Mouse (Mus musculus) heart, postnatal 0 days (tissue): Measurements from ENCODE around the gene E130208F15Rik. TPM values are rescaled to one million over a fixed set of nuclear protein-coding genes. Genes with fewer than 3 reads are reported as not detected.

Source experiments
- ATAC-seq: fragments of 200-750 bp; cut with Nextera tagmentation; 2 replicates; pipeline ENCODE4 v1.8.0; 2017; ENCODE audit warnings: low read depth, moderate number of reproducible peaks, moderate library complexity; ENCODE audit not compliant: insufficient read depth
- DNase-seq: peaks from one replicate; pipeline ENCODE4 v3.0.0-alpha.2; 2016; ENCODE audit warnings: low spot score
- H3K27ac ChIP-seq: fragments of 300-500 bp; sonication (generic); 2 replicates; pipeline ENCODE4 v1.5.1; 2014; ENCODE audit warnings: low read depth, mild to moderate bottlenecking
- H3K27me3 ChIP-seq: fragments of 300-500 bp; sonication (generic); 2 replicates; pipeline ENCODE4 v1.6.1; 2014; ENCODE audit warnings: low read length, mixed read lengths; ENCODE audit not compliant: control insufficient read depth, insufficient read depth
- H3K36me3 ChIP-seq: fragments of 300-500 bp; sonication (generic); replicated peaks from 2 replicates; pipeline ENCODE4 v1.6.1; 2014; ENCODE audit warnings: low read length, mixed read lengths; ENCODE audit not compliant: control insufficient read depth, insufficient read depth
- H3K4me1 ChIP-seq: fragments of 300-500 bp; sonication (generic); 2 replicates; pipeline ENCODE4 v1.6.1; 2014; ENCODE audit warnings: antibody characterized with exemption; ENCODE audit not compliant: control insufficient read depth, insufficient read depth
- H3K4me2 ChIP-seq: fragments of 300-500 bp; sonication (generic); 2 replicates; pipeline ENCODE4 v1.6.1; 2014; ENCODE audit warnings: low read depth, mild to moderate bottlenecking, low read length, moderate library complexity
- H3K4me3 ChIP-seq: fragments of 300-500 bp; sonication (generic); 2 replicates; pipeline ENCODE4 v1.5.1; 2014; ENCODE audit warnings: low read depth, low read length
- H3K9ac ChIP-seq: fragments of 300-500 bp; sonication (generic); replicated peaks from 2 replicates; pipeline ENCODE4 v1.6.1; 2014; ENCODE audit warnings: low read depth, low read length, mixed read lengths
- H3K9me3 ChIP-seq: fragments of 300-500 bp; sonication (generic); replicated peaks from 2 replicates; pipeline ENCODE4 v1.6.1; 2016; ENCODE audit warnings: low read length; ENCODE audit not compliant: control insufficient read depth
- CTCF ChIP-seq: IDR thresholded peaks from 2 replicates; pipeline ENCODE4 v1.5.1; 2016; ENCODE audit warnings: antibody characterized with exemption, control low read depth, low read depth
- EP300 ChIP-seq: IDR thresholded peaks from 2 replicates; pipeline ENCODE4 v1.6.1; 2016; ENCODE audit warnings: antibody characterized with exemption, low read depth
- WGBS: fragments of 180-500 bp; shearing (Covaris S2); extraction: QIAGEN DNeasy Blood & Tissue Kit; methylation state at CpG from one replicate; pipeline ENCODE4 v1.1.7; 2014; 5-methylcytosine and 5-hydroxymethylcytosine counted together
- polyA plus RNA-seq: library from polyadenylated mRNA; unstranded; fragments of >200 nt; fragmentation: Nextera tagmentation; extraction: Ambion mirVana; gene quantifications from 2 replicates; pipeline ENCODE4 v1.2.1, GENCODE M21; 2015
- total RNA-seq: library from RNA; depleted of rRNA; stranded (reverse); fragments of >200 nt; gene quantifications from 2 replicates; pipeline ENCODE4 v1.2.3, GENCODE M21; 2014; ENCODE audit warnings: low replicate concordance

The E130208F15Rik gene
- total and polyA plus RNA-seq, 2 experiments from 2014 or later: 0.46 to 2.6 TPM

GRCm38 (mm10) chr7:30323795-30324194 lies 2.3 kb downstream of the E130208F15Rik start, which contains the start of gene Sdhaf1:
Sdhaf1 (minus strand) TSS chr7:30323895.
- H3K36me3 ChIP-seq: no peaks in the 10 kb centered on the region
- peak within 1 kb of the TSS; percentile 80 for H3K4me3 ChIP-seq
- H3K9ac ChIP-seq: peak within 1 kb of the TSS; percentile 37; the same call in 1 of the 2 replicates
- WGBS: 64% methylated on average over 3 of the region's 3 CpGs
- peaks cover 11% of the 10 kb centered on the region for H3K4me1 ChIP-seq
- no peaks in the 10 kb centered on the region for H3K9me3 ChIP-seq
- H3K27me3 ChIP-seq: no peaks in the 10 kb centered on the region
- no peak for ATAC-seq
- peak within 1 kb of the TSS; percentile 84 for H3K4me2 ChIP-seq
- DNase-seq: no peak
- peak within 1 kb of the TSS; percentile 91 for H3K27ac ChIP-seq
- TF ChIP-seq EP300 (no peak), CTCF (no peak)

- no peak overlapping the region for H3K9ac ChIP-seq
- ATAC-seq: no peak
- H3K27ac ChIP-seq: no peak overlapping the region
- WGBS: 68% methylated on average over 5 of the region's 5 CpGs
- DNase-seq: no peak
- TF ChIP-seq CTCF (no peak), EP300 (no peak)
- no peak overlapping the region for H3K4me2 ChIP-seq
- peaks cover 11% of the 10 kb centered on the region for H3K4me1 ChIP-seq
- no peaks in the 10 kb centered on the region for H3K9me3 ChIP-seq
- H3K36me3 ChIP-seq: no peaks in the 10 kb centered on the region
- H3K4me3 ChIP-seq: no peak overlapping the region
- no peaks in the 10 kb centered on the region for H3K27me3 ChIP-seq
These were observed 2.9 kb downstream of the E130208F15Rik start for GRCm38 (mm10) chr7:30324300-30324944.

- H3K4me3 ChIP-seq: no peak overlapping the region
- H3K36me3 ChIP-seq: no peaks in the 10 kb centered on the region
- H3K9ac ChIP-seq: no peak overlapping the region
- peaks cover 11% of the 10 kb centered on the region for H3K4me1 ChIP-seq
- TF ChIP-seq CTCF: peak; percentile 41
- no peak for TF ChIP-seq EP300
- ATAC-seq (no peak), DNase-seq (no peak)
- no peaks in the 10 kb centered on the region for H3K27me3 ChIP-seq
- H3K27ac ChIP-seq: no peak overlapping the region
- no peak overlapping the region for H3K4me2 ChIP-seq
- 52% methylated on average over 2 of the region's 2 CpGs for WGBS
- no peaks in the 10 kb centered on the region for H3K9me3 ChIP-seq
These were observed 3.8 kb downstream of the E130208F15Rik start for GRCm38 (mm10) chr7:30325364-30325763.

- Histone ChIP-seq H3K9ac (no peak overlapping the region), H3K4me3 (no peak overlapping the region), H3K9me3 (no peaks in the 10 kb centered on the region), H3K27me3 (no peaks in the 10 kb centered on the region), H3K4me1 (peaks cover 8% of the 10 kb centered on the region; the same call in 1 of the 2 replicates), H3K4me2 (no peak overlapping the region), H3K36me3 (no peaks in the 10 kb centered on the region), H3K27ac (no peak overlapping the region)
- TF ChIP-seq EP300 (no peak), CTCF (no peak)
- ATAC-seq (no peak), DNase-seq (no peak)
These were observed 4.9 kb downstream of the E130208F15Rik start for GRCm38 (mm10) chr7:30326427-30326826.

- no peak for DNase-seq
- Histone ChIP-seq H3K36me3 (no peaks in the 10 kb centered on the region), H3K4me3 (no peak overlapping the region), H3K27me3 (no peaks in the 10 kb centered on the region), H3K27ac (no peak overlapping the region), H3K9me3 (no peaks in the 10 kb centered on the region), H3K9ac (no peak overlapping the region), H3K4me2 (no peak overlapping the region), H3K4me1 (peaks cover 14% of the 10 kb centered on the region; the same call in 1 of the 2 replicates)
- TF ChIP-seq EP300 (no peak), CTCF (no peak)
- 41% methylated on average over 15 of the region's 15 CpGs for WGBS
- no peak; the same call in 1 of the 2 replicates for ATAC-seq
These were observed 5.6 kb downstream of the E130208F15Rik start for GRCm38 (mm10) chr7:30327140-30327539.

GRCm38 (mm10) chr7:30328379-30328778 lies 6.8 kb downstream of the E130208F15Rik start:
- H3K4me1 ChIP-seq: peaks cover 19% of the 10 kb centered on the region; the same call in 1 of the 2 replicates
- TF ChIP-seq CTCF (no peak), EP300 (no peak)
- H3K27ac ChIP-seq: no peak overlapping the region
- 54% methylated on average over 10 of the region's 10 CpGs for WGBS
- DNase-seq (no peak), ATAC-seq (no peak)
- H3K9me3 ChIP-seq: no peaks in the 10 kb centered on the region
- H3K27me3 ChIP-seq: no peaks in the 10 kb centered on the region
- H3K4me3 ChIP-seq: no peak overlapping the region
- no peaks in the 10 kb centered on the region for H3K36me3 ChIP-seq
- no peak overlapping the region for H3K9ac ChIP-seq
- H3K4me2 ChIP-seq: no peak overlapping the region
